Mouse (Mus musculus) fat pad, adult 2 months (tissue): Measurements from ENCODE around the gene Ddx23.

Experiments
- DNase-seq: peaks from one replicate; pipeline ENCODE4 v3.0.0-alpha.2; 2011; ENCODE audit warnings: low read depth, low spot score; ENCODE audit errors: extremely low read depth

Gene Ddx23

GRCm38 (mm10) chr15:98633822-98634470 is 28.7 kb downstream of the Ddx23 start:
- no peak for DNase-seq

GRCm38 (mm10) chr15:98632921-98633320 is 29.8 kb downstream of the Ddx23 start:
- DNase-seq = no peak

- no peak for DNase-seq
These were observed 30.5 kb downstream of the Ddx23 start for GRCm38 (mm10) chr15:98632107-98632744.

- DNase-seq = no peak
These were observed 31.2 kb downstream of the Ddx23 start for GRCm38 (mm10) chr15:98631493-98631892.

GRCm38 (mm10) chr15:98630540-98630939 is 32.2 kb downstream of the Ddx23 start, which contains the start of gene Cacnb3:
Gene Cacnb3 (plus strand): TSS chr15:98630840.
- DNase-seq = no peak

GRCm38 (mm10) chr15:98629464-98629863 is 33.2 kb downstream of the Ddx23 start:
- DNase-seq = no peak

GRCm38 (mm10) chr15:98628589-98629254 is 34.0 kb downstream of the Ddx23 start:
- peak; percentile 39 for DNase-seq

- no peak for DNase-seq
These were observed 36.0 kb downstream of the Ddx23 start for GRCm38 (mm10) chr15:98626487-98627212.

- DNase-seq = no peak
These were observed 36.6 kb downstream of the Ddx23 start for GRCm38 (mm10) chr15:98626078-98626477.

- DNase-seq = no peak
These were observed 39.3 kb downstream of the Ddx23 start for GRCm38 (mm10) chr15:98623361-98623821.

GRCm38 (mm10) chr15:98622721-98623120 is 40.0 kb downstream of the Ddx23 start:
- DNase-seq = no peak

GRCm38 (mm10) chr15:98622199-98622598 is 40.5 kb downstream of the Ddx23 start:
- DNase-seq = no peak

GRCm38 (mm10) chr15:98617176-98617537 is 45.5 kb downstream of the Ddx23 start:
- DNase-seq = no peak

GRCm38 (mm10) chr15:98616362-98617175 is 46.1 kb downstream of the Ddx23 start:
- no peak for DNase-seq

- DNase-seq = no peak
These were observed 46.9 kb downstream of the Ddx23 start for GRCm38 (mm10) chr15:98615751-98616150.

GRCm38 (mm10) chr15:98614971-98615370 is 47.7 kb downstream of the Ddx23 start:
- DNase-seq = no peak

- no peak for DNase-seq
These were observed 48.1 kb downstream of the Ddx23 start for GRCm38 (mm10) chr15:98614551-98614950.

GRCm38 (mm10) chr15:98612229-98612628 is 50.5 kb downstream of the Ddx23 start:
- DNase-seq = no peak

- no peak for DNase-seq
These were observed 52.5 kb downstream of the Ddx23 start for GRCm38 (mm10) chr15:98610131-98610633.
